Mouse (Mus musculus) frontal cortex, adult (tissue): ENCODE results near the gene Plxna3.
A peak's percentile ranks its signal among the peaks of the same experiment; 100 is the strongest.

Experiments
- ATAC-seq: cut with Nextera tagmentation; 2 replicates; pipeline ENCODE4 v1.9.2; 2017; ENCODE audit warnings: mild to moderate bottlenecking, moderate library complexity, mixed read lengths; ENCODE audit not compliant: low TSS enrichment

Gene Plxna3

DNA sequence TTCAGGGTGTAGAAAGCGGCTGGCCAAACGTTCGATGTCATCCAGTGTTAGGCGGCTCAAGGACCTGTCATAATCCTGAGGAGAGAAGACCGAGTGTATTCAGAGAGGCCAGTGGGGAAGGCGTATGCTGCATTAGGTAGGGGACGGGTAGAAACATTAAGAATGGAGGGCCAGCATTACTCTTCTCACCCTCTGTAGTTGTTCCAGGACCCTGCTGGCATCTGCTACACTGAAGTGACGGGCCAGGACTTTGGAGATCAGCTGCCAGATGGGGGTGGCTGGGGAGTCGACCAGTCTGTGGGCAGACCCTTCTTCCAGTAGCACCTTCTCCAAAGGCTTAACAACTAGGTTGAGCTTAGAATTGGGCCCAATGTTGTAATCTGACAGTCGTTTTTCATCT is 38.6 kb downstream of the Plxna3 start:
- ATAC-seq: peak; percentile 1; the same call in 1 of the 2 replicates

DNA sequence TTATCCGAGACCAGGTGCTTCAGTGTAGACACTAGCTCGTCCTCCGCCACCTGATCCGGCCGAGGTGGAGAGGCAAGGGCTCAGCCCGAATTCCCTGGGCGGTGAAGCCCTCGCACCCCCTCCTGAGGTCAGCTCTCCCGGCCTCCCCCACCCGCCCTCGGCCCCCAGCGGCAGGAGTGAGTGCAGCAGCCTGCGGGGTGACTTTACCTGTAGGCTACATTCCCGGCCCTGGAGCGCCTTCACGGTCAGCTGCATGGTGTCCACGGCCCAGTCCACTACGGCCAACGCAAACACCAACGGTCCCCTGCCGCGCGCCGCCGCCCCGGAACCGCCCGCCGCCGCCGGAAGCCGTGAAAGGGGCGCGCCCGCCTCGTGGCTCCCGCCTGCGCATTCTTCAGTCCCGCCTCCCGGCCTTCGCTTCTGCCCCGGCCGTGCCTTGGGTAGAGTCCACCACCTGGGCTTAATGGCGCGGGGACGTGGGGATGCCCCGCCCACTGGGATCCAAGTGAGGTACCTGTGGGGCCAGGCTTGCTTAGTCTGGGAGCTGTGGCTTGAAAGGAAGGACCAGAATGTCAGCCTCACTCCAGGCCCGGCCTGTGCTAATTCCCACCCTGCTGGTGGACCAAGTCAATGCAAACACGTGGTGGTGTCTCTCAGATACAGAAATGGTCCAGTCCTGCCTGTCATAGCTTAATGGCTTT is 39.5 kb downstream of the Plxna3 start:
- ATAC-seq: peak; percentile 72

DNA sequence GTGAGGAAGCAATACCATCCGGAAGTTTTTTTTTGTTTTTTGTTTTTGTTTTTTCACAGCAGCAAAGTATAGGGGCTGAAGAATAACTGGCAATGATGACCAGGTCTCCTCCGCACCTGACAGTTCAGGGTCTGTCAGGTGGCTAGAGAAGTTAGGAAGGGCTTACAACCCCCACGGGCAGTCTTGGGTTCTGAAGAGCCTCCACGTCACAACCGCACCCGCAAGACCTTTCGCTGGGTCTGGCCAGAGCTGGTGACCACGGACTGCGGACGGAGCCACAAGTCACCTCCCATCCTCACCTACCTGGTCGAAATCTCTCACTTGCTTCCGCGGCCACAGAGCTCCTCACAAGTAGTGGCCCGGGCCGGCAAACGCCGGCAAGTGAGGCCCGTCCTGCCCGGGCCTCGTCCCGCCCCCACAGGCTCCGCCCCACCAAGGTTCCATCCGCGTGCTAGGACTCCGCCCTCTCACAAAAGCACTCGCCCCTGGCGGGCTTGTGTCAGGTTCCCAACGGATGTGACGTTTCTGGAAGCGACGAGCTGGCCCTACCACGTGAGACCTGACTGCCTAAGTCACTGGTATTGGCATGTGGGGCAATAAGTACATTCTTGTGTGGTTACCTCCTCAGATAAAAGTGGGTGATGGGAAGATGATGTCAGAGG is 44.2 kb downstream of the Plxna3 start, which contains the start of the genes Ubl4a and Slc10a3:
TSS of gene Ubl4a (minus strand) at position 331 of the 662 bp plus-strand sequence.
TSS of gene Slc10a3 (minus strand) at position 462 of the 662 bp plus-strand sequence.
- peak; percentile 94 for ATAC-seq

DNA sequence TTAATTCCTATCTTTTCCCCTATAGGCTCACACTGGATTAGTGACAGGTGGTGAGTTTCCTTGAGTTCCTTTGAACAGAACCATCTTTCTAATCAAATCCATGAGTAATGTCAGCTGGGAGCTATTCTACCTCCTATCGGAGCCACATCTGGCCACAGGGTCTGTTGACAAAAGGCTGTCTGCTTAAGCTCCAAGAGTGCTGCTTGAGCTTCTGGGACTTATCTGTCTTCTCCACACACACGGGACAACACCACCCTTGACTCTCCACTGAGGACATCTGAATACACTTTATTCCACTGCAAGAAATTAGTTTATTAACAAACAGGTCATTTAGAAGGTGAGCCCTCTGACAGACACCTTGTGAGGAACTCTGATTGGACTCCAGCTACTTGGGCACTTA is 55.6 kb downstream of the Plxna3 start:
- ATAC-seq: no peak

DNA sequence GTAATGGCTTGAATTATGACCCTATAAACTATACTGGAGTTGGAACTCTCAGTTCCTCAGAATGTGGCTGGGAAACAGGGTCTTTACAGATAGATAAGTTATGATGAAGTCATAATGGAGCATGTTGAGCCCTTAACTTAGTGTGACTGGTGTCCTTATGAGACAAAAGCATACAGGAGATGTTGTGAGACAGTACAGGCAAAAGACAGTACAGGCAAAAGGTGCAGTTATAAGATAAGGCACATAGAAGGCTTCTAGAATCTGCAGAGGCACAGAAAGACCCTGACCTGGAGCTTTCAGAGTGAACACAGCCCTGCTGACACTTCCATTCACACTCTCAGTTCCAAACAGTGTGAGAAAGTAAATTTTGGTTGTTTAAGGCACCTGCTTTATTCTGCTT is 59.3 kb downstream of the Plxna3 start:
- no peak for ATAC-seq

DNA sequence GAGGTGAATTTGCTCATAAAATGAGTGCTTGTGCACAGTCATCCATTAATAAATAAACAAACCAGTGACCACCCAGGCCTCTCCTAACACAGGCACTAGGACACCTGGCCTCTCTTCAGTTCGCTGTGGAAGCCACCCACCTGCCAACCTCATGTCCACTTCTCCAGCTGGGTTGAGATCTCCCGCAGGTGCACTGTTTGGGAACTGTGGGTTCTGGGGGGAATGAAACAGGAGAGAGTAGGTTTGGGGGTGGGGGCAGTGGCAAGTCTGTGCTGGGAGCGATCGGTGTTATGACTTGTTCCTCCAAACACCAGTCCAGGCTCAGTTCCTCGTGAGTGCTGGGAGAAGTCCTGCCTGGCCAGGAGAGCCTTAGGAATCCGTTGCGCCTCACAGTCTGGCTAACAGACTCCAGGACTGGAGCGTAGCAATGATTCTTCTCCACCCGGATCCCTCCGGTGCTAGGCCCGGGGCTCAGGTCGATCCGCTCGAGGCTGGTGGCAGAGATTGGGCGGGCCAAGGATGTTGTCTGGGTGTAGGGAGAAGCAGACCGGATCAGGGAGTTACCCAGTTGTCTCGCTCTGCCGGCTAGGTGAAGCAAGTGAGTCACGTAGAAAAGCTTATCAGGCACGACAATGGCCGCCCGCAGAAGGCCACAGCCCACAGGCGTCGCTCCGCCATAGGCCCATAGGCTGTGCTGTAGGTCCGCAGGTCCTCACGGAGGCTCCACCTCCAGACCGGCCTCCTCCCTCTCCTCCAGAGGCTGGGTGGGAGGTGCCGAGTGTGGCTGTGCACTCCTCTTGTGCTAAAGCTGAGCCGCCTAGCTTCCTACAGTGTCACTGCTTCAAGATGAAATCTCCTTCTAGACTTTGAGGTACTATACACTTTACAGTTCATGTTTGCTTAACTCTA is 63.9 kb downstream of the Plxna3 start, which contains the start of the genes Fam3a and Ikbkg:
TSS of gene Fam3a (minus strand) at position 738 of the 909 bp plus-strand sequence.
TSS of gene Ikbkg (plus strand) at position 756 of the 909 bp plus-strand sequence.
- ATAC-seq: peak; percentile 100
